Comparison of ENCODE assay signal across 16 mouse cellular contexts in the genomic region with DNA sequence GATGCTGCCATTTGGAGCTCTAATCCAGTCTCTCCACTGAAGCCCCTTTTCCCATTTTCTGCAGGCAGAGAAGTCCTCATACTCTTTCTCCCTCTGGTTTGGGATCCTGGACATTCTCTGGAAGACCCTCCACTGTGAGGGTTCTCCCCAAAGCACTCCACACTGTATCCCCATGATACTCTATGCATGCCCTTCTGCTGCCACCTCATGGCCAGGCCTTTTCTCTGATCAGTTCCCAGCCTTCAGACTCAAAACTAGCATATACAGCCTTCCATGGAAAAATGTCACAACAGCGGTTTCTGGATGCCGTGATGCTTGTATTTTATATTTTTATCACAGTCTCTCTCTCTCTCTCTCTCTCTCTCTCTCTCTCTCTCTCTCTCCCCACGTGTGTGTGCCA. TPM values are rescaled to one million over a fixed set of nuclear protein-coding genes. Genes with fewer than 3 reads are reported as not detected.
DNase-seq lines count a peak whose midpoint lies in the region; ATAC-seq and TF ChIP-seq lines count a peak whose summit lies in the region.
"Had no signal": no experiment of that assay in that cellular context is flagged by ENCODE, and none has a peak within 500 bp of the region (broad histone marks: within the 10 kb centered on the region; RNA-seq: fewer than 3 reads in every experiment).

No protein-coding gene starts in this region.

- no peaks in the 10 kb centered on the region for H3K36me3 ChIP-seq in heart, postnatal 0 days (replicated peaks; ENCODE audit: control insufficient read depth, insufficient read depth, low read length)
- H3K36me3 ChIP-seq in testis, adult 2 months (ENCODE audit: control insufficient read depth, insufficient read depth, low read length), result no peaks in the 10 kb centered on the region
- H3K36me3 ChIP-seq: forebrain, embryonic 15.5 days; limb, embryonic 13.5 days had no signal

- no peaks in the 10 kb centered on the region for H3K4me1 ChIP-seq in heart, postnatal 0 days (ENCODE audit: control insufficient read depth, insufficient read depth)
- no peaks in the 10 kb centered on the region for H3K4me1 ChIP-seq in testis, adult 2 months (ENCODE audit: control insufficient read depth, insufficient read depth, low read length)
- H3K4me1 ChIP-seq: forebrain, embryonic 15.5 days; limb, embryonic 13.5 days; midbrain, embryonic 12.5 days had no signal

- TF ChIP-seq EP300 in heart, postnatal 0 days (IDR thresholded peaks at IDR 0.05; ENCODE audit: low read depth), result no peak

- H3K9ac ChIP-seq in heart, postnatal 0 days (replicated peaks; ENCODE audit: low read depth, low read length), result no peak overlapping the region
- H3K9ac ChIP-seq: forebrain, embryonic 15.5 days; limb, embryonic 13.5 days; midbrain, embryonic 12.5 days had no signal

- no peak overlapping the region for H3K27ac ChIP-seq in heart, postnatal 0 days (ENCODE audit: low read depth)
- no peak overlapping the region for H3K27ac ChIP-seq in left cerebral cortex, adult 2 months
- no peak overlapping the region for H3K27ac ChIP-seq in testis, adult 2 months (ENCODE audit: control insufficient read depth, insufficient read depth, low read depth, low read length)
- H3K27ac ChIP-seq: forebrain, embryonic 15.5 days; limb, embryonic 13.5 days; midbrain, embryonic 12.5 days had no signal

- WGBS in heart, postnatal 0 days, result 77% methylated on average over 3 of the region's 3 CpGs

- no peaks in the 10 kb centered on the region for H3K9me3 ChIP-seq in heart, postnatal 0 days (replicated peaks; ENCODE audit: control insufficient read depth, low read length)
- H3K9me3 ChIP-seq: forebrain, embryonic 15.5 days; limb, embryonic 13.5 days; midbrain, embryonic 12.5 days had no signal

- no peak overlapping the region for H3K4me3 ChIP-seq in heart, postnatal 0 days (ENCODE audit: low read depth, low read length)
- H3K4me3 ChIP-seq in left cerebral cortex, adult 2 months, result no peak overlapping the region
- no peak overlapping the region for H3K4me3 ChIP-seq in testis, adult 2 months (ENCODE audit: control insufficient read depth, low read depth, low read length)
- H3K4me3 ChIP-seq: forebrain, embryonic 15.5 days; limb, embryonic 13.5 days; midbrain, embryonic 12.5 days had no signal

- no peaks in the 10 kb centered on the region for H3K27me3 ChIP-seq in heart, postnatal 0 days (ENCODE audit: control insufficient read depth, insufficient read depth, low read length)
- H3K27me3 ChIP-seq in testis, adult 2 months (ENCODE audit: control insufficient read depth, insufficient read depth, low read length), result no peaks in the 10 kb centered on the region
- H3K27me3 ChIP-seq: forebrain, embryonic 15.5 days; limb, embryonic 13.5 days; midbrain, embryonic 12.5 days had no signal

- TF ChIP-seq POLR2A in testis, adult 2 months (IDR thresholded peaks at IDR 0.05; ENCODE audit: control insufficient read depth, low read depth, low read length), result no peak

- peak; percentile 38 for TF ChIP-seq CTCF in heart, postnatal 0 days (IDR thresholded peaks at IDR 0.05; ENCODE audit: low read depth)
- TF ChIP-seq CTCF in left cerebral cortex, adult 2 months (IDR thresholded peaks at IDR 0.05), result peak; percentile 55
- TF ChIP-seq CTCF in testis, adult 2 months (IDR thresholded peaks at IDR 0.05; ENCODE audit: control insufficient read depth, insufficient read depth, insufficient replicate concordance, low read depth, low read length), result 0 out of 2 replicates have a peak, but pooled peaks have one; percentile 4

- no peak for DNase-seq in heart, postnatal 0 days (ENCODE audit: low spot score)
- no peak for DNase-seq in heart, postnatal 36 days
- DNase-seq in left cerebral cortex, adult 2 months (ENCODE audit: extremely low spot score in 1 of 2, low spot score in 2 of 2), result no peak
- no peak for DNase-seq in left cerebral cortex, adult 18-20 months (ENCODE audit: low spot score in 2 of 2)
- DNase-seq in testis, postnatal 14 days (ENCODE audit: low spot score), result no peak
- DNase-seq in thymus, postnatal 14 days, result no peak
- DNase-seq: adrenal gland, postnatal 10 days; cerebellum, adult 9-10 months; gastrocnemius, postnatal 10 days had no signal

- intact Hi-C loops in heart, postnatal 36 days (cut with DNase I), result loop anchor here (2.0 kb wide), 2 partner anchors 39 to 67 kb away; no protein-coding TSS in a partner anchor
- intact Hi-C loops in left cerebral cortex, adult 2 months (cut with DNase I), result loop anchor here (2.0 kb wide), 1 partner anchor 67 kb away; no protein-coding TSS in a partner anchor

- H3K4me2 ChIP-seq in heart, postnatal 0 days (ENCODE audit: low read depth, low read length), result no peak overlapping the region
- H3K4me2 ChIP-seq: forebrain, embryonic 15.5 days; heart, embryonic 11.5 days; limb, embryonic 13.5 days; midbrain, embryonic 12.5 days had no signal

- ATAC-seq in heart, postnatal 0 days (ENCODE audit: insufficient read depth, low read depth), result no peak
- ATAC-seq: forebrain, embryonic 15.5 days; inflammation-experienced regulatory T-cells, adult 6 months had no signal

RNA-seq across cellular contexts. Expression of a gene that starts 9.0 kb away (rescaled TPM):
- 10.3 and 10.7 TPM in 2 replicates for total RNA-seq in heart, postnatal 0 days (2014; rRNA removed; ENCODE audit: low replicate concordance)
- polyA plus RNA-seq in heart, postnatal 0 days (2015; fragmentation: Nextera tagmentation; extraction: Ambion mirVana), result 1.6 and 1.8 TPM in 2 replicates
- total RNA-seq in heart, postnatal 36 days (2021), result 10 to 100 TPM; 18.0 to 19.0 TPM
- 10 to 100 TPM; 37.6 to 46.2 TPM for total RNA-seq in left cerebral cortex, adult 2 months (2021)
- total RNA-seq in left cerebral cortex, adult 18-20 months (2021), result 10 to 100 TPM; 41.9 to 50.0 TPM
- 6.0 and 6.4 TPM in 2 replicates for polyA plus RNA-seq in testis, adult 2 months (2012; rRNA removed)
- polyA plus RNA-seq: C2C12; inflammation-experienced regulatory T-cells, adult 6 months had no signal

RNA-seq across cellular contexts. Expression of a gene that starts 45.7 kb away (rescaled TPM):
- 82.7 and 90.0 TPM in 2 replicates for total RNA-seq in heart, postnatal 0 days (2014; rRNA removed; ENCODE audit: low replicate concordance)
- polyA plus RNA-seq in heart, postnatal 0 days (2015; fragmentation: Nextera tagmentation; extraction: Ambion mirVana), result 133 and 135 TPM in 2 replicates
- 100 to 1,000 TPM; 127 to 136 TPM for total RNA-seq in heart, postnatal 36 days (2021)
- 100 to 1,000 TPM; 167 to 177 TPM for total RNA-seq in left cerebral cortex, adult 2 months (2021)
- 100 to 1,000 TPM; 150 to 175 TPM for total RNA-seq in left cerebral cortex, adult 18-20 months (2021)
- polyA plus RNA-seq in testis, adult 2 months (2012; rRNA removed), result 34.3 and 36.5 TPM in 2 replicates

Comparison
In these comparisons a context has a peak if more than half of its experiments do, and no peak if none do; other contexts are left out.
1. CTCF ChIP-seq: peak in every context shown above with its lines; median percentile 55 in left cerebral cortex, adult 2 months; 38 in heart, postnatal 0 days; 4 in testis, adult 2 months.